Mouse (Mus musculus): ENCODE data around the gene Svep1.

The Svep1 gene

GRCm38 (mm10) chr4:58077950-58078349 lies 128.7 kb downstream of the Svep1 start:
- DNase-seq, result no peak

- DNase-seq, result no peak
Observed at GRCm38 (mm10) chr4:58077536-58077935, 129.1 kb downstream of the Svep1 start.

- no peak for DNase-seq
Observed at GRCm38 (mm10) chr4:58072888-58073287, 133.8 kb downstream of the Svep1 start.

- DNase-seq, result no peak
Observed at GRCm38 (mm10) chr4:58068886-58069285, 137.8 kb downstream of the Svep1 start.

- no peak for DNase-seq
Observed at GRCm38 (mm10) chr4:58064721-58065120, 141.9 kb downstream of the Svep1 start.

GRCm38 (mm10) chr4:58062933-58063332 lies 143.7 kb downstream of the Svep1 start:
- DNase-seq, result no peak

GRCm38 (mm10) chr4:58055653-58056052 lies 151.0 kb downstream of the Svep1 start:
- no peak for DNase-seq

- no peak for DNase-seq
Observed at GRCm38 (mm10) chr4:58054441-58054840, 152.2 kb downstream of the Svep1 start.

- DNase-seq, result no peak
Observed at GRCm38 (mm10) chr4:58050746-58051145, 155.9 kb downstream of the Svep1 start.

- no peak for DNase-seq
Observed at GRCm38 (mm10) chr4:58050276-58050675, 156.4 kb downstream of the Svep1 start.

GRCm38 (mm10) chr4:58044833-58045232 lies 161.8 kb downstream of the Svep1 start:
- DNase-seq, result no peak

- DNase-seq, result no peak
Observed at GRCm38 (mm10) chr4:58044356-58044755, 162.3 kb downstream of the Svep1 start.

GRCm38 (mm10) chr4:58040093-58040492 lies 166.6 kb downstream of the Svep1 start:
- DNase-seq, result no peak

- DNase-seq, result no peak
Observed at GRCm38 (mm10) chr4:58037096-58037705, 169.5 kb downstream of the Svep1 start.

- no peak for DNase-seq
Observed at GRCm38 (mm10) chr4:58034663-58035062, 172.0 kb downstream of the Svep1 start.

GRCm38 (mm10) chr4:58032714-58033113 lies 173.9 kb downstream of the Svep1 start:
- DNase-seq, result no peak

GRCm38 (mm10) chr4:58009024-58009423 lies 197.6 kb downstream of the Svep1 start, which contains the start of gene Txndc8:
Gene Txndc8 (minus strand): TSS chr4:58009124.
- DNase-seq, result no peak

- no peak for DNase-seq
Observed at GRCm38 (mm10) chr4:58003501-58003900, 203.2 kb downstream of the Svep1 start.
